Mouse (Mus musculus): ENCODE measurements around the gene Adck1.

DNA sequence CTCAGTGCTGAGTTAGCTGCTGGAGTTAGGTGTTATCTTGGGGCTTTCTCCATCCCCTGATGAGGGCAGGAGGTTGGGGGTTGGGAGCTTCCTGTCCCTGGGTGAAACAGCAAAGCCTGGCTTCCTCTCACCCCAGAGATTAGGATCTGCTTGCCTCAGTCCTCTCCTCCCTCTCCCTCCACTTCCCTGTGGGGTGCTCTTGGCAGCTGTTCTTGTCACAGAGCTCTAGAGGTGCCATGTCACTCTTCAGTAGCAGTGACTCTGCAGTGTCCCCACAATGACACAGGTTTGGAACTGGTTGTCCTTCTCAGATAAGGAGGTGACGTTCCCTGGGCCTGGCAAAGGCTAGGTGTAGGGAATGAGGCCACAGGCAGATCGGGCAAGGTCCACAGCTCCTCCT is 68.4 kb downstream of the Adck1 start:
- no peak for TF ChIP-seq CTCF (IDR thresholded peaks at IDR 0.05; ENCODE audit: low read depth, low read length)
- no peak for TF ChIP-seq POLR2A (IDR thresholded peaks at IDR 0.05; ENCODE audit: extremely low read depth, insufficient read depth, low read length)

Measured in liver, adult 2 months (tissue).